Mouse (Mus musculus): ENCODE data around the gene Ppp4r1.

Gene Ppp4r1

DNA sequence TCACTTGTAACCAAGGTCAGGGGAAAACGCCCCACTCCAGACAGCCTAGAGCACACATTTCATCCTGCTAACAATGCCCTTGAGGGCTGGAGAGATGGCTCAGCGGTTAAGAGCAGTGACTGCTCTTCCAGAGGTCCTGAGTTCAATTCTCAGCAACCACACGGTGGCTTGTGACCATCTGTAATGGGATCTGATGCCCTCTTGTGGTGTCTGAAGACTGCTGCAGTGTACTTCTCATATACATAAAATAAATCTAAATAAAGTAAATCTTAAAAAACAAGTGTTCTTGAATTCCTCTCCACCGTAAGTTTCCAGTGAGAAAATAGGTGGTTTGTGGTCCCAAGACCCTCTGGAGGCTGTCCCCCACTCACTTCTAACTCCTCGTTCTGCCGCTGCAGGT lies 69.4 kb downstream of the Ppp4r1 start:
- DNase-seq (ENCODE audit: extremely low spot score, low read depth, low spot score), result no peak

DNA sequence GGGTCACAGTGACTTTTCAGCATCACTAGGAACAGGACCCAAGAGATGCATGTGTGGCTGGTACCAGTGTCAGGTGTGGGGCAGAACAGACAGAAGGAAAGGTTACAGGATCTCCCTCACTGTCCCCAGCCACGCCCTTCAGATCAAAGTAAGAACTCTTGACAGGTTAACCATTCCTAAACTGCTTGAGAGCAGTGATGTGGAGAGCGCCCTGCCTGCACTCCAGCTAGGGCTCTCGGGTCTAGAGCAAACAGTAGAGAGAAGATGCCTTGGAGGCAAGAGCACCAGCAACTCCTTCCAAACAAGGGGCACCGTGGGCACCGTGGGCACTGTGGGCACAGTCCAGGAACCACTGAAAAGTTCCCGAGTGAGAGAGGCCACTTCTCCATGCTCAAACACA lies 71.0 kb downstream of the Ppp4r1 start:
- no peak for DNase-seq (ENCODE audit: extremely low spot score, low read depth, low spot score)

DNA sequence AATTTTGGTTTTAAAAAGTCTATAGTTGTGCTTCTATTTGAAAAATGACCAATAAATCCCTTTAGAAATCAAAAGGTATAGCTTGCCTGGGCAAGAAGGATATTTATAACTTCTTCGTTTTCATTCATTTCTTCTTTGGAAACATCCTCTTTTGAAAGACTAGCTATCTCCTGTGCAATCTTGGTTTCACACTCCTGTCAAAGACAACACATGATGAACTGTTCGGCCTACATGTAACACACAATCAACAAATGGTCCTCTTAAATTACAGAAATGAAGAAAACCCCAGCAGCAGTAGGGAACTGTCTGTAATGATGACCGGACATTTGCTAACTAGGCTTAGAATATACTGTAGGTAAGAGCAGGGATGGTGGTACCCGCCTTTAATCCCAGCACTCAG lies 71.6 kb downstream of the Ppp4r1 start:
- no peak for DNase-seq (ENCODE audit: extremely low spot score, low read depth, low spot score)

DNA sequence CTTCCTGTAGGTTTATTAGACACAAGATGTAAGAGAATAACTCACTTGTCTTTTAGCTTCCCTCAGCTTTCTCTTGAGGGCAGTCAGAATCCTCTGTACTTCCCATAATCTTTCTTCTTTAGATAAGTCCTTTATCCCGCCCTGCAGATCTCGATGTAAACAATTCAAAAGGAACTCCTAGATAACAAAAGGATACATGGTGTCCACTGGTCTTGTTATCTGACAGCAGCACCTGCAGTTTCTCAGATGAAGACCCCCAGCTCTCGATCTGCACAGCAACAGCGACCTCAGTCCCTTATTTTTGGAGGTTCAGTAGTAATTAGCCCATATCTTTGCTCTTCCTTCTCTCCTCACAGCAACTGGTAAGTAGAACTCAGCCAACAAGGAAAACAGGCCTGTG lies 75.2 kb downstream of the Ppp4r1 start:
- no peak for DNase-seq (ENCODE audit: extremely low spot score, low read depth, low spot score)

DNA sequence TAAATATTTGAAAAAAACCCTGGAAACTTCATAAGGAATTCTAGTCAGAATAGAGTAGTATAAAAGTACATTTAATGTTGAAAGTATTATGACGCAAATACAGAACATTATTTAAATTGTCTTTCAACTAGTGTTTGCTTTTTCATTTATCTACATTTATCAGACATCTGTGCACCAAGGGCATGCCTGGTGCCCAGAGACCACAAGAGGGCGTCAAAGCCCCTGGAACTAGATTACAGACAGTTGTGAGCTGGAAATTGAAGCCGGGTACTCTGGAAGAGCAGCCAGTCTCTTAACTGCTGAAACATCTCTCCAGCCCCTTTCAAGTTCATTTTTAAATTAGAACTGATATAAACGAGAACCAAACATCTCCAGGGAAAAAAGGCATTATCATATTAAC lies 80.2 kb downstream of the Ppp4r1 start:
- DNase-seq (ENCODE audit: extremely low spot score, low read depth, low spot score), result no peak

DNA sequence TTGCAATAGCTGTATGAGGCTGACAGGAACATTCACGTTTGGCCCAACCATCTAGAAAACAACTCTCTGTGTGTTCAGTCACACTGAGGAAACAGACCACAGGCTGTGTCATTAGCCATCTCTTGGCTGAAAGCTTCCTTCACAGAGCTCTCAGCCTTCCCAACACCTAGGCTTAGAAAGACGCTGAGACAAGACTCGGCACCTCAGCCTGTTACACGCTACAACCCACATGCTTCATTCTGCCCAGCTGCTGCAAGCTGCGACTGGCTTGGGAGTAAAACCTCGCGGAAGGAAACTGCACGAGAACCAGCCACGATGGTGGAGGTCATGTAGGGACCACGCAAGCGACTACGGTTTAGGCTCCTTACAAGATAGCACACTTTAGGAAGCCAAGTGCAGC lies 81.5 kb downstream of the Ppp4r1 start:
- no peak for DNase-seq (ENCODE audit: extremely low spot score, low read depth, low spot score)

DNA sequence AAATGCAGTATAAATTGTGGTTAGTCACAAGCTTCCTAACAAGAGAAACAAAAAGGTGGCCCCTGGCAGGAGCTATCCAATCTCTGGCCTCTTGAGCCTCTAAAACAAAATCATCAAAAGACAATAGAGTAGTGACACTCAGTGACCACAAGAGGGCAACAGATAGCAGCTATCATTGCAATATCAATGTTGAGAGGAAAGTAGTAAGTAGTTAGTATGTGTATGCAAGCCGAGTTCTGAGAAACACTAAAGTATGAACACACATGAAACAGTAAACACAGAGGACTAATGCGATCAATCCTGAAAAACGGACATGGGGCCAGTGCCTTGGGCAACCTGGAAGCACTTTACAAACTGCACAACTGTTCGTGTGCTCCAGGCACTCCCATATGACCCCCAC lies 82.4 kb downstream of the Ppp4r1 start:
- peak; percentile 28 for DNase-seq (ENCODE audit: extremely low spot score, low read depth, low spot score)

DNA sequence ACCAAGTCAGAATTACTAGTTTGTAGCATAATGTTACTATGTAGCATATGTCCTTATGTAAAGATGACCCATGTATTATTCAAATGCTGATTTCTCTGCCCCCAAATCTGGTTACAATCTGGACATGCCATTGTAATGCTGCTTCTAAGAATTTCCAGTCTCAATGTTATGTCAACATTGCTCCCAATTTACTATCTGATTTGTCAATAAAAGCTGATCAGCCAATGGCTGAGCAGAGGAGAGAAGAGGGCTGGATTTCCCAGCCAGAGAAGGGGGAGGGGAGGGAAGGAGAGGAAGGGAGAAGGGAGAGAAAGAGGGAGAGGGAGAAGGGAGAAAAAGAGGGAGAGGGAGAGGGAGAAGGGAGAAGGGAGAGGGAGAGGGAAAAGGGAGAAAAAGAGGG lies 82.9 kb downstream of the Ppp4r1 start:
- no peak for DNase-seq (ENCODE audit: extremely low spot score, low read depth, low spot score)

DNA sequence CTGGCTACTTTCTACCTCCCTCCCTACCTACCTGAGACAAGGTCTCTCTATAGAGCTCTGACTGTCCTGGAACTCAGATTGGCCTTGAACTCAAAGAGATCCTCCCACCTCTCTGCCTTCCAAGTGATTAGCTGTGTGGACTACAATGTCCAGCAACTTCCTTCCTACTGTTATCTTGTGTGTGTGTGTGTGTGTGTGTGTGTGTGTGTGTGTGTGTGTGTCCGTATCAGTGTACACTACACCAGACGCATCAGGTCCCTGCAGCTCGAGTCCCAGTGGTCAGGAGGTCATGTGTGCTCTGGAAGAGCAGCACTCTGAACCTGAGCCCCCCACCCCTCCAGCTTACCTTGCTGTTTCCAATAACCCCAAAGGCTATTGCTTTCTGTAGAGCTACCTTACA lies 83.8 kb downstream of the Ppp4r1 start:
- no peak for DNase-seq (ENCODE audit: extremely low spot score, low read depth, low spot score)

DNA sequence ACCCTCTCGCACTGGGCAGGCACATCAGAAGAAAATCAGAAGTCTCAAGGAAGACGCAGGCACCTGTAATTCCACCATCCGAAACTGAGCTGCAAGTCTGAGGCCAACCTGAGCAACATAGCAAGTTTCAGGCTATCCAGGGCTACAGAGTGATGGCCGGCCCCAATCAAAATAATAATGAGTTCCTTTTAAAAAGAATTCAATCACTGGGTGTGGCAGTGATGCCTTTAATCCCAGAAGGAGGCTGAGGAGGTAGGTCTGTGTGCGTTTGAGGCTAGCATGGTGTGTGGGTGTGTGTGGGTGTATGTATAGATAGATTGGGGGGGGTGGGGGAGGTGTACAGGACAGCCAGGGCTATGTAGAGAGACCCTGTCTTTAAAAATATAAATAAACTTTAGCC lies 85.6 kb downstream of the Ppp4r1 start:
- DNase-seq (ENCODE audit: extremely low spot score, low read depth, low spot score), result no peak

DNA sequence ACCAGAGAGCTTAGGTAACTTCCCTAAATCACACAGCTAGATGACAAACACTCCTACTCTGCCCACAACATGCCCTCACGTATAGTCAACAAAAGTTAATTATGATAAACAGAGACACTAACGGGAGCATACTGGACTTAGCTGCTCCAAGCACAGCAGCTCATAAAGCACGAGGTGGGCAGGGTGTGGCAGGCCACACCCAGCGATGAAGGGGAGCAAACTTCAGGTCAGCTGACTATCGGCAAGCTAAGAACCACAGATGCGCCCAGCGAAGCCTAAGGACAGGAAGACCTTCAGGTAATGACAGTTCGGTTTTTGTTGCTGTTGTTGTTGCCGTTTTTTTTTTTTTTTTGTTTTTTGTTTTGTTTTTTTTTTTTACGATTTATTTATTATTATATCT lies 87.3 kb downstream of the Ppp4r1 start:
- no peak for DNase-seq (ENCODE audit: extremely low spot score, low read depth, low spot score)

DNA sequence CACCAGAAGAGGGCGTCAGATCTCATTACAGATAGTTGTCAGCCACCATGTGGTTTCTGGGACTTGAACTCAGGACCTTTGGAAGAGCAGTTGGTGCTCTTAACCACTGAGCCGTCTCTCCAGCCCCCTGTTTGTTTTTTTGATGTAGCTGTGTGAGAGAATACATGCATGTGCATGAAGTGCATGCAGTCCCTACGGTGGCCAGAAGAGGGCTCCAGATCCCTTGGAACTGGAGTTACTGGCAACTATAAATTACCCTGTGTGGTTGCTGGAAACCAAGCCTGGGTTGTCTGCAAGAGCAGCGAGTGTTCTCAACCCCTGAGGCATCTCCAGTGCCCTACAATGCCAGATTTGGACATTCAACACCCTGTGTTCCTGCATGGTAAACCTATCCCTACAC lies 87.8 kb downstream of the Ppp4r1 start:
- peak; percentile 80 for DNase-seq (ENCODE audit: extremely low spot score, low read depth, low spot score)

DNA sequence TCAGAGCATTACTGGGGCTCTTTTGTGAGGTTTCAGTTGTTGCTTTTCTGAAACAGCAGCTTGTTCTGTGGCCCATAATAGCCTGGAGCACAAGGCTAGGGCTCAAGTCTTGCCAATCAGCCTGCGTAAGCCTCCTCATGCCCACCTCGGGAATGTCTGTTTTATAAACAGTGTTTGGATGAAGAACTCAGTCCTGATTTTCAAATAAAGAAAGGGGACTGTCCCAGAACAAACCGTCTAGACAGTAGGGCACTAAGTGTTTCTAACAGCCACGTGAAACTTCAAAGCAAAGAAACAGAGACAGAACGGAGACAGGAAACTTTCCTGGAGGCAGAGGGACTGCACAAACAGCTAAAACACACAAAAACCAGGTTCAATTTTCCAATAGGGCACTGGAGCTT lies 89.3 kb downstream of the Ppp4r1 start:
- no peak for DNase-seq (ENCODE audit: extremely low spot score, low read depth, low spot score)

DNA sequence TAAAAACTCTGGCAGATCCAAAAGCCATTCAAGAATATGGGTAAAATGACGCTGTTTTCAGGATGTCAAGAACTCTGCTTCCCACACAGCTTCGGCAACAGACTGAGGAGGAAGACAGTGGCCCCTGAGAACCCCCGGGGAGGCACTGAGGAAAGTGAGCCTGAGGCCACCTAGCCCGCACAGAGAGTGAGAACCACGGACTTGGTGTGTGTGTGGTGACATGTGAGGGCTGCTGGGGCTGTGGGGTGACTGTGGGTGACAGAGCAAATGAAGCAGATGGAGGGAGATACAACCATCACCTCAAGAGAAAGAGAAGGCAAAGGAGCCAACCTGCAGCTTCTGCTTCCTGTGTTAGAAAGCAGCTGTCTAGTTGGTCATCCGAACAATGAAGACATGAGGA lies 89.7 kb downstream of the Ppp4r1 start:
- no peak for DNase-seq (ENCODE audit: extremely low spot score, low read depth, low spot score)

DNA sequence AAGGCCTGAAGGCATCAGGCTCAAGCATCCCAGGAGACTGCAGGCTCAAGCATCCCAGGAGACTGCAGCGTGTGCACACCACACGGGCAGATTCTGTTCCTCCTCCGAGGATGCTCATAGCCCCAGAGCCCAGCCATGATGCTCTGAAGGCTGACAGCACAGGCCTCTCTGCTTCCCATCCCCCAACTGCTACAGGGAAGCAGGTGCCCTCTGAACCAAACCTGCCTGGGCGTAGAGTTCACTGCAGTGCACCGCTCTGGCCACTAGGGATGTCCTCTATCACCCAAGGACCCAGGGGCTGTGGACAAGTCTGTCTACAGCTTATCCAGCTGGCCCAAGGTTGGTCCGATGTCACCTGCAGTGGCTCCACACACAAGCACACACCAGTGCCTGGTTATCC lies 90.3 kb downstream of the Ppp4r1 start:
- no peak for DNase-seq (ENCODE audit: extremely low spot score, low read depth, low spot score)

DNA sequence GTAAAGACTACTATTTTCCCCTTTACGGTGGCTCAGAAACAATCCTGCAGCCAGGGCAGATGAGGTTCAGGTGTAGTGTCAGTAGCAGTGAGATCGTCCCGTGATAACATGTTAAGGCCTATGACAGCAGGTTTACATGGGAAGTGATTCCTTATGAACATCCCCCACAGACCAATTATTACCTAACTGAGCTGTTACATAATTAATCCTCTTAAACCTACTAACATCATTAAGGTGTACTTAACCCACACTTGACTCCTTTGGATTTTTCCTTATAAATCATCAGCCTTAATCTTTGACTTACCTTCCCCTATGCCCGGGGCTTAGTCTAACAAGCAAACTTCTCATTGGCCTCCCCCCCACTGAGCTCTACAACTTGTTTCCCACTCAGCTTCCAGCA lies 90.8 kb downstream of the Ppp4r1 start:
- no peak for DNase-seq (ENCODE audit: extremely low spot score, low read depth, low spot score)

DNA sequence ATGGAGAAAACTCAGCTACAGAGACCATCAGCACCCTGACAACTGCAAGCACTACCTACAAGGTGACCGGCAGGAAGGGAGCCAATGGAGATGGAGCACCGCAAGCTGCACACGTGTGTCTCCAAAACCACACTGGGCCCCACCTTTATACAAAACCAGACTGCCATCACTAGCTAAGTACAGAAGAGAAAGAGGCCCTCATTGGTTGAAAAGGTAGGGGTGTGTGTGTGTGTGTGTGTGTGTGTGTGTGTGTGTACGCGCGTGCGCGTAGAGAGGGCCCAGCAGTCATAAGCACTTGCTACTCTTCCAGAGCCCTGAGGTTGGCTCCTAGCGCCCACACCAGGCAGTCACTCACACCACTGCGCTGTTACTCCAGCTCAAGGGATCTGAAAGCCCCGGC lies 91.5 kb downstream of the Ppp4r1 start:
- no peak for DNase-seq (ENCODE audit: extremely low spot score, low read depth, low spot score)

DNA sequence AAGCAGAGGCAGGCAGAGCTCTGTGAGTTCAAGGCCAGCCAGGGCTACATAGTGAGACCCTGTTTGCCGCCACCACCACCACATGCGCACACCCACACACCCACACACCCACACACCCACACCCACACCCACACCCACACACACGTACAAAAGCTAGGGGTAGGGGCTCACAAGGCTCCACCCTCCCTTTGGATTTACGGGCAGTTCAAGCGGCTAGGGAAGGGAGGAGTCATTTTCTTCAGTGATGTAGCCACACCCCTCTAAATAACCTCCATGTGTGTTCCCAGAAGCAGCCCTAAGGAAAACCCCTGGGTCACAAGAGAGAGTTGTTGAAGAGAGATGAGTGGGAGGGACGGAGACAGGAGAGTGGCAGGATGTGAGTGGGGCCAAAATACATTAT lies 94.7 kb downstream of the Ppp4r1 start:
- DNase-seq (ENCODE audit: extremely low spot score, low read depth, low spot score), result no peak

DNA sequence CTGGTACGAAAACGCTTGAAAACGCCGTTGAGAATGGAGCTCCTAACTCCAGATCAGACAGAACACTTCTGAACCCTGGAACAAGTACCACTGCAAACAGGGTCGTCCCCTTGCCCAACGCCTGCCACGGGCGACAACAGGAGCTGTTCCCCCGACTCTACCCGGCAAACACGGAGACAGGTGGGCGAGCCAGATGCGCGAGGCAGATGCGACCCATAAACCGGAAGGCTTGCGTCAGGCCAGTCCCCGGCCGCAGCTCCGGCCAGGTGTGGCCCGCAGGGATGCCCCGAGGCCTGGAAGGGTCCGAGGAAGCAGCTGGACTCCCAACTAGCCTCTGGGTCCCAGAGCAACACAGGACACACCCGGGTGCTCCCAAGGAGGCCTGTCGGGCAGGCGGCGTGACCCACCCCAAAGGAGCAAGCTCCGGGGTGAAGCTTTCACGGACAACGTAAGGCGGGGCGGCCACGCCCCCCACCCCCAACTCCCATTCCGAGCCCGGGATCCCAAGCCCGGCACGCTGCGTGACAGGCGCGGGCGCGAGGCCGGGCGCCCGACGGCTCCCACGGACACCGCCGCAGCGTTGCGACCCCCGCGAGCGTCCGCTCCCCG lies 101.8 kb downstream of the Ppp4r1 start:
- no peak for DNase-seq (ENCODE audit: extremely low spot score, low read depth, low spot score)

DNA sequence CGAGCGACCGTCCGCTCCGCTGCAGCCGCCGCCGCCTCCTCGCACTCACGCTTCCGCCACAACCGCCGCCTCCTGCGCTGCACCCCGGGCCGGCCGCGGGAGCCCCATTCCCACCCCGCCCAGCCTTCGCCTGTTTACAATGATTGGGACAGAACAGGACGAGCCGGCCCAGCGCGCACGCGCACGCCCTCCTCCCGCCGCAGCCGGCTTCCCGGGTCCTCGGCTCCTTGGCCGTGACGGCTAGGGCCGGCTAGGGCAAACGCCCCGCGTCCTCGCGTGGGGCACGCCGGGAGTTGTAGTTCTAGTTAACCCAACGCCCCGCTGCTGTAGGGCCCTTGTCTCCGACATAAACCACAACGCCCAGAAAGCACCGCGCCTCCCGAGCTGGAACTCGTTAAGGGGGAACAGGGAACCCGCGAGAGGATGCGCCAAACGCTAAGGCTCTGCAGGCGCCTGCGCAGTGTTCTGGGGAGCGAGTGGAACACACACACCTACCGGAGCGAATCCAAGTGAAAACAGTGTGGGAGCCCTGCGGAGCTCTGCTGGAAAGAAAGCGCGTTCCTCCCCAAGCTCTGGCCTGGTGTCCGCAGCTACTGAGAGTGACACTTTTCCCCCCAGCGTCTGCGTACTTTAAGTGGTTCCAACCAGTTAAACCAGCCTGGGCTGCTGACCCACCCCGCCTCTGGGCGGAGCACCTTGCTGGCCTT lies 102.5 kb downstream of the Ppp4r1 start:
- peak; percentile 96 for DNase-seq (ENCODE audit: extremely low spot score, low read depth, low spot score)

DNA sequence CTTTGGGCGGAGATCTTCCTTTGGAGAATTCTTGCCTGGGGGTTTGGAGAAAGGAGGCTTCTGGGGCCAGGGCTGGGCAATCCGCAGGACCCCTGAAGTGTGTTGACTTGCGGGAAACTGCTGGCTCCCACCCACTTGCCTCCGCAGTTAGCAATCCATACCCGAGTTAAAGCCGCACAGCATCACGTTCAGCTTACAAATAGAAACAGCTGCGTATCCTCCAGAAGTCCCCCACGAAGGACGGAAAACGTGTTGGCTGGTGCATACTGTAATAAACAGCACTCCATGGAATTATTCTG lies 103.0 kb downstream of the Ppp4r1 start:
- DNase-seq (ENCODE audit: extremely low spot score, low read depth, low spot score), result no peak

DNA sequence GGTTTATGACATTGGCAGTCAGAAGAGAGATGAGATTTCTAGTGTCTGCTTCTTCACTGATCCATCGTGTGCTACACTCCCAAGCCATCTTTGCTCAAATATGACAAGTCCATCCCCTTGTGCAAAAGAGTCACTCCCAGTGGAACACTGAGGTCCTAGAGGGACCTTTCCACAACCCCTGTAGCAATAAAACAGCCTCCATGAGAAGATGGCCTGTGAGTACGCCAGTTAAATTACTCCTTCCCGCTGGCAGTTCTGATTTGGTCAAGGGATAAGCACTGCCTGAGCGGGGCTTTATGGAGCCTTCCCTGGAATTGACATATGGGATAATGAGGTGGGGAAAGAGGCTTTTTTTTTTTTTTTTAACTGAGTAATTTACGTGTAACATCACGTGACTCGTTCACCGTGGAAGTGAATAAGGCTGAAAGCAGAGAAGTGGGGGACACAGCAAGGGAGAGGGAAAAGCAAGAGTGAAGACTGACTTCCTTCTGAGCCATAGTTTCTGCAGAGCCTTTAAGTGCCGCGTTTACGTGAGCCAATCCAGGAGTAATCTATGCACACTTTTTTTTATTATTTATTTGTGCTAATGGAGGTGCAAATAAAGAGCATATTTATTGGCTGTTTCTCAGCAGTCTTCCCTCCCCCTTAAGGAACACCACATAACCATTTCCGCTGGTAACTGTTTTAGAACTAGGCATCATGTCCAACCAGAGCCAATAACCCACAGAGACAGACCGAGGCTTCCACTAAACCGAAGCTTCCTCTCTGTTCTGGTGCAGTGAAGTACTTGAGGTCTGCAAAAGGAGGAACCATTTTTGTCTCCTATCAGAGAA lies 103.5 kb downstream of the Ppp4r1 start, which contains the start of gene Ralbp1:
TSS of gene Ralbp1 (minus strand) at position 102 of the 833 bp plus-strand sequence.
- no peak for DNase-seq (ENCODE audit: extremely low spot score, low read depth, low spot score)
